Mouse (Mus musculus) limb, embryonic 10.5 days (tissue): ENCODE results near the gene Amph. TPM values are rescaled to one million over a fixed set of nuclear protein-coding genes. Genes with fewer than 3 reads are reported as not detected.

Source experiments
- DNase-seq: peaks from one replicate; pipeline ENCODE4 v3.0.0-alpha.2; 2017; ENCODE audit warnings: low spot score
- H3K27ac ChIP-seq: fragments of 300-500 bp; sonication (generic); 2 replicates; pipeline ENCODE4 v1.5.1; 2016; ENCODE audit warnings: mild to moderate bottlenecking
- H3K27me3 ChIP-seq: fragments of 300-500 bp; sonication (generic); 2 replicates; pipeline ENCODE4 v1.6.1; 2016; ENCODE audit warnings: low read depth, mild to moderate bottlenecking; ENCODE audit not compliant: poor library complexity, severe bottlenecking
- H3K36me3 ChIP-seq: fragments of 300-500 bp; sonication (generic); 2 replicates; pipeline ENCODE4 v1.6.1; 2016; ENCODE audit warnings: mild to moderate bottlenecking, moderate library complexity
- H3K4me1 ChIP-seq: fragments of 300-500 bp; sonication (generic); 2 replicates; pipeline ENCODE4 v1.6.1; 2016
- H3K4me3 ChIP-seq: fragments of 300-500 bp; sonication (generic); 2 replicates; pipeline ENCODE4 v1.5.1; 2016; ENCODE audit warnings: mild to moderate bottlenecking, moderate library complexity
- H3K9me3 ChIP-seq: fragments of 300-500 bp; sonication (generic); replicated peaks from 2 replicates; pipeline ENCODE4 v1.6.1; 2016; ENCODE audit warnings: mild to moderate bottlenecking
- WGBS: fragments of 180-500 bp; shearing (Covaris S2); methylation state at CpG from one replicate; pipeline ENCODE4 v1.1.7; 2016; 5-methylcytosine and 5-hydroxymethylcytosine counted together
- polyA plus RNA-seq: library from polyadenylated mRNA; unstranded; fragments of >200 nt; fragmentation: Nextera tagmentation; extraction: Ambion mirVana; gene quantifications from 2 replicates; pipeline ENCODE4 v1.2.1, GENCODE M21; 2016

Amph gene
- polyA plus RNA-seq, 1 experiment from 2014 or later: 1.0 TPM

GRCm38 (mm10) chr13:19162120-19162519, 214.1 kb downstream of the Amph start:
- Histone ChIP-seq H3K9me3 (no peaks in the 10 kb centered on the region), H3K4me3 (no peak overlapping the region), H3K36me3 (no peaks in the 10 kb centered on the region), H3K27me3 (no peaks in the 10 kb centered on the region), H3K27ac (no peak overlapping the region), H3K4me1 (no peaks in the 10 kb centered on the region)
- WGBS: 87% methylated on average over 6 of the region's 6 CpGs
- no peak for DNase-seq

DNA sequence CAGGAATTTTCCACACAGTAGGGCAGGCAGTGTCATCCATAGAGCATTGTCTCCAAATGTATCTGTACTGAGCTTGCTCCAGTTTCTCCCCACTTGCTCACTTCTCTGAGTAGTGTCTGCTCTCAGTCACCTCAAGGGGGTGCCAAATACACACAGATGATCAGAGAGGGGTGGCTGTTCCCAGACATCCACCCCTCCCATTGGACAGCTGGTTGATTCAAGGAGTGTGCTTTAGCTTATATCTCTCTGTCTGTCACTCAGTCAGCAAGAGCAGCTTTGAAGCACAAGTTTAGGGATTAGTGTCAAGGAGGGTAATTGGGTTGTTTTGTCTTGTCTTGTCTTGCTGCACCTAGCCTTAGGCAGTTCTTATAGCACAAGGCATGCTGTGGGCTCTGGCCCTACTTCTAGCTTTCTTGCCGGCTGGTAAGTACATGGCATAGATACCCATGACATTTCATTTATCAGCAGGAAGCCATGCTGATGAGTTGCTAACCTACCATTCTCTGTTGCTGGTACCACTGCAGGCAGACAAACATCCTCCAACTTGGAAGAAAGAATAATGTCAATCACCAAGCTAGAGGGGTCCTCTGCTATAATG, 229.8 kb downstream of the Amph start:
- no peak overlapping the region for H3K27ac ChIP-seq
- H3K9me3 ChIP-seq: no peaks in the 10 kb centered on the region
- H3K27me3 ChIP-seq: no peaks in the 10 kb centered on the region
- no peaks in the 10 kb centered on the region for H3K4me1 ChIP-seq
- no peak for DNase-seq
- no peak overlapping the region for H3K4me3 ChIP-seq
- 66% methylated on average over 1 of the region's 1 CpGs for WGBS
- H3K36me3 ChIP-seq: no peaks in the 10 kb centered on the region

DNA sequence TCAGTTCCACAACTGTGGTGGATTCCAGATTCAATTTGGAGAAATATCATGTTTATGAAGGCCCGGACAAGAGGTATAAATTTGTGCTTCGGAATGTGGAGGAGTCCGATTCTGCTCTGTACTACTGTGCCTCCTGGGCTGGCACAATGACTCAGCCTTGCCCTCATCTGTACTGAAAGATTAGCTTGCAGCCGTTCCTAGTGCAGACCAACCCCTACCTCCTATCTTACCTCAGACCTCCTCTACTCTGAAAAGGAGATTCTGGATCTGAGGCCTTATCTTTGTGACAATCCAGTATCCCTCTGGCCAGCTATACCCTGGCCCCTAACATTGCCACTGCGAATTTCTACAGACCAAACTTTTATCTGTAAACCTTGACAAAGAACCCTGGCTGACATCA, 230.3 kb downstream of the Amph start:
- H3K36me3 ChIP-seq: no peaks in the 10 kb centered on the region
- no peak overlapping the region for H3K4me3 ChIP-seq
- H3K9me3 ChIP-seq: no peaks in the 10 kb centered on the region
- H3K4me1 ChIP-seq: no peaks in the 10 kb centered on the region
- H3K27ac ChIP-seq: no peak overlapping the region
- no peak for DNase-seq
- no peaks in the 10 kb centered on the region for H3K27me3 ChIP-seq
- WGBS: 91% methylated on average over 5 of the region's 5 CpGs

GRCm38 (mm10) chr13:19182259-19182658, 234.3 kb downstream of the Amph start:
- Histone ChIP-seq H3K27me3 (no peaks in the 10 kb centered on the region), H3K4me1 (no peaks in the 10 kb centered on the region), H3K4me3 (no peak overlapping the region), H3K9me3 (no peaks in the 10 kb centered on the region), H3K36me3 (no peaks in the 10 kb centered on the region), H3K27ac (no peak overlapping the region)
- DNase-seq: no peak
- 78% methylated on average over 8 of the region's 8 CpGs for WGBS

DNA sequence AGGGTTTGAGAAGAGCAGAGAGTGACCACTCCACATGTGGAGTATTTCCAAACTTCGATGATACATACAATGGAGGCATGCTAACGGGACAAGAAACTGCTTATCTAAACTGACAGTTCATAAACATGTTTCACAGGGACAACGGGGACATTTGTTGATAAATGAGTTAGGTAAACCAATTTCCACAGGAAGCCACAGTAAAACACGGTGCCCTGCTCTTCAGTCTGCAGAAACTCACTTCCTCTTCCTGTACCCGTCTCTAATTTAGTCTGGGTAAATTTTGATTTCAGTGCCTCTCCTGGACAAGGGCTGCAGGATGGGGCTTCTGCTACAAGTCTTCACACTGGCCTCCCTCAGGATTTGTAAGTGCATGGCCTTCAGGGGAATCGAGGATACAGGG, 242.0 kb downstream of the Amph start:
- no peaks in the 10 kb centered on the region for H3K9me3 ChIP-seq
- no peaks in the 10 kb centered on the region for H3K36me3 ChIP-seq
- H3K4me1 ChIP-seq: no peaks in the 10 kb centered on the region
- H3K4me3 ChIP-seq: no peak overlapping the region
- no peaks in the 10 kb centered on the region for H3K27me3 ChIP-seq
- 68% methylated on average over 6 of the region's 6 CpGs for WGBS
- no peak overlapping the region for H3K27ac ChIP-seq
- DNase-seq: no peak

DNA sequence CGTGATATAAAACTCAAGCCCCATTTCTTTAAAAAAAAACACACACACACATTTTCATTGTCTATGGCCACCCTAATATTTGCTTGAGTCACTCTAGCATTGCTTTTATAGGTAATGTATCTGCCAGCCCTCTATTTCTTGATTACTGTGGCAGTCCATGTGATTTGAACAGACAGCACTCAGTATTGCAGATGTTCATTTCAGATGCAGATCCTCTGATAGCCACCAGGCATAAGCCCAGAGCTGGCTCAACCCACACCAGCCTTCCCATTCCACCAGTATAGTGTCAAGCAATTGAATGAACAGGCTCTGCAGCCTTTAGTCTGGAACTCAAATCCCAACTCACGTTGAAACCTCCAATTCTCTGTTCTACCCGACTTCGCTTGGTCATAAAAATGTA, 246.8 kb downstream of the Amph start:
- Histone ChIP-seq H3K27ac (no peak overlapping the region), H3K27me3 (no peaks in the 10 kb centered on the region), H3K4me1 (no peaks in the 10 kb centered on the region), H3K4me3 (no peak overlapping the region), H3K36me3 (no peaks in the 10 kb centered on the region), H3K9me3 (no peaks in the 10 kb centered on the region)
- 93% methylated on average over 4 of the region's 4 CpGs for WGBS
- DNase-seq: no peak

GRCm38 (mm10) chr13:19195456-19195855, 247.5 kb downstream of the Amph start:
- no peaks in the 10 kb centered on the region for H3K27me3 ChIP-seq
- DNase-seq: no peak
- no peaks in the 10 kb centered on the region for H3K36me3 ChIP-seq
- H3K4me3 ChIP-seq: no peak overlapping the region
- 79% methylated on average over 1 of the region's 1 CpGs for WGBS
- H3K9me3 ChIP-seq: no peaks in the 10 kb centered on the region
- H3K27ac ChIP-seq: no peak overlapping the region
- no peaks in the 10 kb centered on the region for H3K4me1 ChIP-seq

Other genes starting within 250 kb of the Amph start
- 53.7 and 62.0 TPM in 2 replicates for gene Vps41, start 230.9 kb upstream of the Amph start, polyA plus RNA-seq